Mouse (Mus musculus) bone marrow, adult 2 months (tissue): ENCODE results near the gene Scgb1a1. TPM values are rescaled to one million over a fixed set of nuclear protein-coding genes. Genes with fewer than 3 reads are reported as not detected.
"Not testable (repeated sequence)": the region's sequence is repeated elsewhere in the genome, so short reads cannot be mapped to it uniquely, and the experiment has no call there.

Source experiments
- H3K27ac ChIP-seq: fragments of 200-500 bp; 2 replicates; pipeline ENCODE4 v1.5.1; 2012; ENCODE audit warnings: low read depth, mild to moderate bottlenecking, control low read depth, inconsistent platforms, low read length; ENCODE audit not compliant: control insufficient read depth, poor library complexity, insufficient read depth
- H3K4me1 ChIP-seq: fragments of 200-500 bp; 2 replicates; pipeline ENCODE4 v1.6.1; 2011; ENCODE audit warnings: low read length; ENCODE audit not compliant: control insufficient read depth, insufficient read depth
- H3K4me3 ChIP-seq: fragments of 200-500 bp; replicated peaks from 2 replicates; pipeline ENCODE3; 2011; ENCODE audit warnings: mild to moderate bottlenecking, low read depth, low read length, control low read depth; ENCODE audit not compliant: control insufficient read depth
- CTCF ChIP-seq: fragments of 200-500 bp; IDR thresholded peaks from 2 replicates; pipeline ENCODE4 v1.5.1; 2011; ENCODE audit warnings: low read length, control low read depth; ENCODE audit not compliant: control insufficient read depth, insufficient read depth
- POLR2A ChIP-seq: fragments of 200-500 bp; IDR thresholded peaks from 2 replicates; pipeline ENCODE4 v1.6.1; 2011; ENCODE audit warnings: low read depth, mild to moderate bottlenecking, control low read depth, low read length, borderline replicate concordance; ENCODE audit not compliant: control insufficient read depth
- WGBS: fragments of 180-500 bp; shearing (Covaris S2); methylation state at CpG from one replicate; pipeline ENCODE4 v1.1.7; 2018; 5-methylcytosine and 5-hydroxymethylcytosine counted together
- polyA plus RNA-seq: library from polyadenylated mRNA; stranded (reverse); fragments of >200 nt; gene quantifications from 2 replicates; pipeline ENCODE4 v1.2.4, GENCODE M21; 2011; ENCODE audit warnings: low replicate concordance; ENCODE audit not compliant: missing spikeins, insufficient read depth, insufficient read length

Gene Scgb1a1
- polyA plus RNA-seq, result 37.7 TPM in 1 of 2 replicates, not detected in the other

GRCm38 (mm10) chr19:9087821-9088220, at the start of gene Scgb1a1:
TSS of gene Scgb1a1 (minus strand) at chr19:9087958.
- Histone ChIP-seq H3K27ac (no peak within 1 kb of the TSS), H3K4me1 (no peaks in the 10 kb centered on the region), H3K4me3 (no peak within 1 kb of the TSS)
- TF ChIP-seq CTCF (no peak), POLR2A (no peak)
- 59% methylated on average over 4 of the region's 4 CpGs for WGBS

- 94% methylated on average over 1 of the region's 1 CpGs for WGBS
- no peak overlapping the region for H3K4me3 ChIP-seq
- H3K4me1 ChIP-seq, result peaks cover 1% of the 10 kb centered on the region; the same call in 1 of the 2 replicates
- no peak overlapping the region for H3K27ac ChIP-seq
- no peak for TF ChIP-seq POLR2A
- no peak for TF ChIP-seq CTCF
Measured at GRCm38 (mm10) chr19:9137159-9137558, 49.4 kb upstream of the Scgb1a1 start.

- TF ChIP-seq CTCF, result no peak
- peak; percentile 93 for TF ChIP-seq POLR2A
- peak within 1 kb of the TSS; percentile 10 for H3K27ac ChIP-seq
- H3K4me3 ChIP-seq, result peak within 1 kb of the TSS; percentile 97
- H3K4me1 ChIP-seq, result peaks cover 1% of the 10 kb centered on the region; the same call in 1 of the 2 replicates
- 9% methylated on average over 31 of the region's 31 CpGs for WGBS
Measured at GRCm38 (mm10) chr19:9135512-9136331, 48.0 kb upstream of the Scgb1a1 start, which contains the start of gene Asrgl1. TSS of gene Asrgl1 (minus strand) at chr19:9135636.

- Histone ChIP-seq H3K4me1 (peaks cover 1% of the 10 kb centered on the region; the same call in 1 of the 2 replicates), H3K4me3 (peak overlapping the region; percentile 97), H3K27ac (peak overlapping the region; percentile 10)
- TF ChIP-seq CTCF (no peak), POLR2A (peak; percentile 18; the same call in 1 of the 2 replicates)
- under 1% methylated on average over 37 of the region's 37 CpGs for WGBS
Measured at GRCm38 (mm10) chr19:9134746-9135511, 47.2 kb upstream of the Scgb1a1 start.

GRCm38 (mm10) chr19:9129996-9130395, 42.2 kb upstream of the Scgb1a1 start:
- TF ChIP-seq CTCF (no peak), POLR2A (no peak)
- H3K4me1 ChIP-seq, result peaks cover 1% of the 10 kb centered on the region; the same call in 1 of the 2 replicates
- H3K4me3 ChIP-seq, result no peak overlapping the region
- 70% methylated on average over 1 of the region's 1 CpGs for WGBS
- H3K27ac ChIP-seq, result no peak overlapping the region

- Histone ChIP-seq H3K4me3 (no peak overlapping the region), H3K27ac (no peak overlapping the region), H3K4me1 (no peaks in the 10 kb centered on the region)
- WGBS, result 84% methylated on average over 4 of the region's 4 CpGs
- TF ChIP-seq CTCF, result no peak
- no peak for TF ChIP-seq POLR2A
Measured at GRCm38 (mm10) chr19:9128499-9129194, 40.9 kb upstream of the Scgb1a1 start.

- 90% methylated on average over 2 of the region's 2 CpGs for WGBS
- not testable (repeated sequence) for H3K27ac ChIP-seq, H3K4me3 ChIP-seq, H3K4me1 ChIP-seq
Measured at GRCm38 (mm10) chr19:9123986-9124385, 36.2 kb upstream of the Scgb1a1 start.
